Mouse (Mus musculus) cerebellum, adult 2 months (tissue): ENCODE data around the gene Mrpl2.

ENCODE experiments used
- CTCF ChIP-seq: fragments of 200-500 bp; IDR thresholded peaks from 2 replicates; pipeline ENCODE4 v1.5.1; 2011; ENCODE audit warnings: low read depth, mild to moderate bottlenecking, control low read depth, low read length, moderate library complexity, borderline replicate concordance; ENCODE audit not compliant: insufficient read depth
- POLR2A ChIP-seq: fragments of 200-500 bp; IDR thresholded peaks from 2 replicates; pipeline ENCODE4 v1.6.1; 2011; ENCODE audit warnings: low read length, control low read depth, borderline replicate concordance; ENCODE audit not compliant: insufficient read depth

DNA sequence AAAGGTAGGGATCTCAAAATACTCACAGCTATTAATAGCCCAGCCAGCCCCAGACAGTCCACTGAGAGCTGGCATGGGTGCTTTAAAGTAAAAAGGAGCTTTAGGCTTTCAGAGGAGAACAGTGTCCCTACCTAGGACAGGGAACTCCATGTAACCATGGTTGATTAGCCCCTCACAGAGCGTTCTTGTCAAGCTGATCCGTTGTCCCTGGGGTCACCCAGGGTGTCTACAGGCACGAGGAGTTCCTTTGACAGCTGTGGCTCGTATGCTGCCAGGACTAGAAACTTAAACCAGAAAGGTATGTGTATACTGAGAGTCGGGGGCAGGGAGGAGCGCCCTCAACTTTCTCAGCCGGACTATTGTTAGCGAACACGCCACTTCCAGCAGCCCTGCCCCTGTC is 32.9 kb downstream of the Mrpl2 start:
- TF ChIP-seq CTCF (no peak), POLR2A (no peak)
